Mouse (Mus musculus) small intestine, adult 2 months (tissue): ENCODE data around the gene Foxn4.

Experiments
- CTCF ChIP-seq: fragments of 200-500 bp; IDR thresholded peaks from 2 replicates; pipeline ENCODE4 v1.5.1; 2012; ENCODE audit warnings: low read depth, mild to moderate bottlenecking, control low read depth, inconsistent platforms, low read length, moderate library complexity, mixed read lengths; ENCODE audit not compliant: insufficient replicate concordance, insufficient read length; ENCODE audit errors: extremely low read depth
- POLR2A ChIP-seq: fragments of 200-500 bp; IDR thresholded peaks from 2 replicates; pipeline ENCODE4 v1.6.1; 2012; ENCODE audit warnings: low read depth, mild to moderate bottlenecking, control low read depth, inconsistent platforms, low read length, moderate library complexity

GRCm38 (mm10) chr5:114298212-114298894, 24.7 kb upstream of the Foxn4 start:
- TF ChIP-seq POLR2A (no peak), CTCF (no peak)
